Mouse (Mus musculus) cerebellum, postnatal 10 days (tissue): Measurements from ENCODE around the gene Apeh.

Experiments
- DNase-seq, 2 experiments: peaks; one replicate each; pipeline ENCODE4 v3.0.0; 2021; ENCODE audit warnings: mixed read lengths in 2 of 2

Apeh gene

DNA sequence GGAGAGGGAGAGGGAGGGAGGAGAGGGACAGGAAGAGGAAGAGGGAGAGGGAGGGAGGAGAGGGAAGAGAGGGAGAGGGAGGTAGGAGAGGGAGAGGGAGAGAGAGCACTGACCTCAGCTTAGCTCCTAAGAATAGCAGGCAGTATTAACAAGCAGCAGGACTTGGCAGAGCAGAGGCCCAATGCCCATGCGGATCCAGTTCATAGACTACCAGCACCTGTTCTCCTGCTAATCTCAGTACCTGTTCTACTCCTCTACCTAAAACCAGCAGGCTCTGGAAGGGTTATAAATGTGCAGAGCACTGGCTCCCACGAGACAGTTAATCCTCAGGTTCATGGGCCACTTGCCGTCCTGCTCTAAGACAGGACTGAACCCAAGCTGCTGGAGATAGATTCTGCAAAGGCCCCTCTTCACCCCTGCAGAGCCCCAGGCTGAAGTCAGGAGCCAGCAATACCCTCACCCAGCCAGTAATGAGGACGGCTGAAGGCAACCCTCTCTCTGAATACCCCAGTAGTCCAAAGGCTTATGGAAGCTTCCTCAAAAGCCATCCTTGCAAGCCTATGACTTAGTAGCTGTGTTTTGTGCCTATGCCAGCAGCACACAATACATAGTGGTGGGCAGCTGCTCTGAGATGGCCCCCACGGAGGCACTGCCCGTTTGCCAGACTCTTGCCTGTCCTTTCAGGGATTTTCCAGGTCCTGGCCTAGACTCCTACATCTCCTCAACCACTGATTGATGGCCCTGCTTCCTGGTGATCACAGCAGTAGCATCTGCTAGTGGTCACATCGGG lies 21.1 kb downstream of the Apeh start:
- DNase-seq: peak; percentile 74

DNA sequence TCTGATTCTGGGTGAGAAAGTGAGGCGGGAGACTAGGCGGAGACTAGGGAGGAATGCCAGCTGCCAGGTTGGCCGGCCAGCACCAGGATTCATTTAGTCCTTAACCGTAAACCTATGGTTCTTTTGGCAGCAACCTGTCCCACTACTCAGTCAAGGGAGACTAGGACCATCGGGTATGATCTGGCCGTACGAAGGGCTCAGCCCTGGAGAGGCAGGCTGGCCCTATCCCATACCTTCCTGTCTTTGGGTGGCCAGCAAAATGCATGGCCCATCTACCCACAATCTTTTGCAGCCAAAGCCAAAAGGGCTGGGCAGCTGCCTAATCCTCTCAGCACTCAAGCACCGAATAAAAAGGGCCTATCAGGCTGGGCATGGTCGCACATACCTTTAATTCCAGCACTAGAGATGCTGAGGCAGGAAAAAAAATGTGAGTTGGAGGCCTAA lies 21.9 kb downstream of the Apeh start:
- peak; percentile 53 to 67 for DNase-seq

DNA sequence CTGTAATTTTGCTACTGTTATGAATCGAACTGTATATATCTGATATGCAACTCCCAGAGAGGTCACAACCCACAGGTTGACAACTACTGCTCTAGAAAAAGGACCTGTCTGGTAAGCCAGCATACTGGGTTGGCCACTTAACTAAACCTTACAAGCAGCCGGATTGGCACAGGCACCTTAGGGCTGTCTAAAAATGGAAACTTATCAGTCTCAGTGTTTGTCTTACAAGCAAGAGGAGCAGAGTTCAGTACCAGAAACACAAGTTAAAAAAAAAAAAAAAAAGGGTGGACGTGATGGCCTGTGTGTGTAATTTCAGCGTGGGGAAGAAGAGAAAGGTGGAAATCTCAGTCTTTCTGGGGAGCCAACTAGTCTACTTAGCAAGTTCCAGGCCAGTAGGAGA lies 22.6 kb downstream of the Apeh start:
- DNase-seq: no peak

DNA sequence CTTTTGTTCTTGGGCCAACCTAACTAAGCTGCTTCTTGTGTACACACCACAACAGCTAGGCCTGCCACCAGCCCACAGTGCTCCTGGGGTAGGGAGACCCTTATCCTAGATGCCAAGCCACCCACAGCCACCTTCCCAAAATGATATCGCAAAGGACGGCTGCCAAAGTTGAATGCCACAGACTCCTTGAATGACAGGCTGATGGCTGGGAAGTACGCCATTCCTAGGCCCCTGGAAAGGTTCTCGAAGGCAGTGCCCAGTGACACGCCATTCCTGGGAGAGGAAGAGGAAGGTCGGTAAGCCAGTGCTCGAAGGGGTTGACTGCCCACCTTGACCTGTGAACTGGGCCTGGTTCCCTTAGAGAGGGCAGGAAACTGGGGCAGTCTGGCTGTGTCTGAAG lies 24.9 kb downstream of the Apeh start:
- DNase-seq: no peak

DNA sequence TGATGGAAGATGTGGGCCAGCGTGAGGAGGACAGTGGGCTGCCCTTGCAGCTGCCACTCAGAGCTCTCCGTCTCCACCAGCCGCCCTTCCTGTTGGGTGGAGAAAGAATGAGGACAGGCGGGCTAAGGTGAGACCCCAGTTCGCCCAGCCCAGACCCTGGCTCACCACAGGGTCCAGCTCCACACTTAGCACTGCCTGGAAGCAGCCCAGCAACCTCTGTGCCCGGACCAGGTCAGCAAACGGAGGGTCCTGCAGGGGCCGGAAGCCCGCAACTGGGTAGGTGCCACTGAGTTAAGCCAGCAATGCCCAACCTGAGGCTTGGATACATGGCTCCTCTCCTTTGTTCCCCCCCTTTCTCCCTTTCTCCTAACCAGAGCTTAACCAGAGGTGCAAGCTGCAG lies 25.4 kb downstream of the Apeh start:
- no peak for DNase-seq

DNA sequence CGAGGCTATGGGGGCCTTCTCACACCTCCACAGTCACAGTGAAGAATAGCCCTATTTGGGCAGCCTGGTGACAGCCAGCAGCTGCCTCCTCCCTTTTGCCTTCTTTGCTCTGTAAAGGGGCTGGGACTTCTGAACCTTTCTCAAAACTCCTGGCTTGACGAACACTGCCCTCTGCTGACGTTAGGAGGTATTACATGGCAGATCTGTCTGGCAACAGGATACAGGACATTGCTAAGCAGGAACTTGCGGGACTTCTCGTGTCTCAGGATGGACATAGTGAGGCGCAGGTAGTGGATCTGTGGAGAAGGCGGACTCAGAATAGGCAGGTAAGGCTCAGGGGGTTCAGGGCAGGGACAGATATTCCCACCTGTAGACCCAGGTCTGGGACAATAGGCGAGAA lies 26.5 kb downstream of the Apeh start:
- DNase-seq: peak; percentile 92 to 93

DNA sequence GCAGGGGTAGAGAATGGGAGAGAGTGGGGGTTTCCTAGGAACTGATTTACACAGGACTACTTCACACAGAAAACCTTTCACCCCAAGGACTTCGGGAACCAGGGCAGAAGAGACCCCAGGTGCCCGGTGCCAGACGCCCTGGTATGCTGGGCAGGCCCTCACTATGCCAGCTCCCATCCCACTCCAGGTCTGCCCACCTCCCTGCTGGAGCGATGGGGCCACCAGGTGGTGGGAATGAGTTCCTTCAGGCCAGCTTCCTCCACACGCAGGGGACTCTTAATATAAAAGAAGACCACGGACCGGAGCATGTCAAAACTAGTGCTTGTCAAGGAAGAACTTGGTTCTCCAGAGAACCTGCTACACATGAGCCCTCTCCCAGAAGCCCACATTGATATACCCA lies 27.2 kb downstream of the Apeh start:
- peak in 1 of 2 experiments; percentile 45 for DNase-seq

DNA sequence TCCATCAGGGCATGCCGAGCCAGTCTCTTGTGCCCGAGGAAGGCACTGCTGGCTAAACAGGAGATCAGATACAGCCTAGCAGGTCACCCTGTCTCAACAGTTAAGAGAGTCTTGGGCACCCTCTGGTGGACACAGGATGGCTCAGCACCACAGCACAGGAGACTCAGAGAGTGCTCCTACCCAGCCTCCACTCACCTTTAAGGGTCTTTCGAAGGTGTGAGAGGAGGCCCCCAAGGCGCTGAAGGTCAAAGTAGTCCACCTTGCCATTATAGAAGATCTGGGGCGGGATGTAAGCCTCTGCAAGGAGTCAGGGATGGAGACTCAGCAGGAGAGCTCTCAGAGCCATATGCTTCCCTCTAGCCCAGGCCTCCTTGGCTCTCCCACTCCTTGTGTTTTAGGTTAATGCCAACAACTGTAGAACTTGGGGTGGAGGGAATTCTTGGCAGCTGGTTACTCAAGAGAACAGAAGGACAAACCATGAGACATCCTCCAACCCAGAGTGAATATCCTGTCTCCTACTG lies 28.9 kb downstream of the Apeh start:
- DNase-seq: peak; percentile 85 to 87

DNA sequence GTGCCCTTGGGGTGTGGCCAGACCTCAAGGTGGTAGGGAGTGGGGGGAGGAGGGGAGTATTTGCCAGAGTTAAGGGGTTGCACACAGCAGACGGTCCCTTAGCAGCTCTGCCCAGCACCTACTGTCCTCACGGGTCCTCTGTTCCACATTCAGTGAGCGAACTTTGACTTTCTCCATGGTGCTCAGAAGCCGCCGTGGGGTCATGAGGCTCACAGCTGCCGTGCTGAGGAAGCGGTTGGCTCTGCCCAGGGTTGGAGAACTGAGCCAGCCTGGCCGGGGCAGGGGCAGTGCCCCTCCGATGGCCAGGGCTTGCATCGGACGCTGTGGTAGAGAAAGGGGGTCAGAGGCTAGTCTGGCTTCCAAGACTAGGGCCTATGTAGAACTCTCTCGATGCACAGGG lies 31.0 kb downstream of the Apeh start:
- no peak for DNase-seq

DNA sequence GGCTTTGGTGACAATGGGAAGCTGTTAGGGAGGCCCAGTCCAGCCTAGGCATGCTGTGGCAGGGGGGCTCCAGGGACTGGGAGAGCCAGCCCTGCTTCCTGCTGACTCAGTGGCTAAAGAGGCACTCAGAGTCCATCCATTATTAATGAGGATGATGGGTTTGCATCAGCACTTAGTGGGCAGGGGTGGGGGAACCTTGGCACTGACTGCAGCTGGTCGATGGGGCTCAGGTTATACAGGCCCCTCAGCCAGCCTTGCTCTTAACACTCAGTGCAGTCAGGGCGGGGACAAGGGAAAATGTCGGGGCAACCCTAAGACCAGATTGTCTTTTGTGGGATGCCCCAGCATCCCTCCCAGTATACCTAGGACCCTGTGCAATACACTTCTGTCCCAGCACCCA lies 32.3 kb downstream of the Apeh start:
- DNase-seq: no peak

DNA sequence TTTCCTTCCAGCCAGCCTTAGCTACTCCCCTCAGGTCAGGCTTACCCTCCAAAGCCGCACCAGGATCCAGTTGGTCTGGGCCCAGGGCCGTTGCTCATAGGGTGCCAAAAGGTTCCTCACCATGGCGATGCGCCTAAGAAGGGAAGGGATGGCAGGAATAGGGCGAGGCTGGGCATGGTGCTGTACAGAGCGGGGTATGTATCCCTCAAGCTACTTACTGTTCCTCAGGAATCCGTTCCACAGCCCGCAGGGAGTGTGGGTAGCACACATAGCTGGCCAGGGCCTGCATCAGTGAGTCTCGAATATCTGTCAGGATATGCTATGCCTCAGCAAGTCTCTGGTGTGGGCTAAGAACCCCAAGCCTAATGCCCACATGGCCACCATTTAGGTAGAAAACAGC lies 36.1 kb downstream of the Apeh start:
- peak; percentile 7 to 8 for DNase-seq

DNA sequence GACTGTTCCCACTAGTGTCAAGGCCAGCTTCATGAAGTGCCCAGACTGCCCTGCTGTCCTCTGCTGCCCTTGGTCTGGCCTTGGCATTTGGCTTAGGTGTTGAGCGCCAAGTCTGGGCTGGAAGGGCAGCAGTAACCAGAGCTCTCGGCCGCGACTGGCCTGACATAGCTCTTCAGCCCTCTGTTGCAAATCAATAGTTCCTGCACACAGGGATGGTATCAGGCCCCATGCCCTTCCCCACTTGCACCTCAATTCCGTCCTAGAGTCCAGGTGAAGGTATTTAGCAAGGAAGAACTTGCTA lies 37.2 kb downstream of the Apeh start:
- peak; percentile 5 to 11 for DNase-seq

DNA sequence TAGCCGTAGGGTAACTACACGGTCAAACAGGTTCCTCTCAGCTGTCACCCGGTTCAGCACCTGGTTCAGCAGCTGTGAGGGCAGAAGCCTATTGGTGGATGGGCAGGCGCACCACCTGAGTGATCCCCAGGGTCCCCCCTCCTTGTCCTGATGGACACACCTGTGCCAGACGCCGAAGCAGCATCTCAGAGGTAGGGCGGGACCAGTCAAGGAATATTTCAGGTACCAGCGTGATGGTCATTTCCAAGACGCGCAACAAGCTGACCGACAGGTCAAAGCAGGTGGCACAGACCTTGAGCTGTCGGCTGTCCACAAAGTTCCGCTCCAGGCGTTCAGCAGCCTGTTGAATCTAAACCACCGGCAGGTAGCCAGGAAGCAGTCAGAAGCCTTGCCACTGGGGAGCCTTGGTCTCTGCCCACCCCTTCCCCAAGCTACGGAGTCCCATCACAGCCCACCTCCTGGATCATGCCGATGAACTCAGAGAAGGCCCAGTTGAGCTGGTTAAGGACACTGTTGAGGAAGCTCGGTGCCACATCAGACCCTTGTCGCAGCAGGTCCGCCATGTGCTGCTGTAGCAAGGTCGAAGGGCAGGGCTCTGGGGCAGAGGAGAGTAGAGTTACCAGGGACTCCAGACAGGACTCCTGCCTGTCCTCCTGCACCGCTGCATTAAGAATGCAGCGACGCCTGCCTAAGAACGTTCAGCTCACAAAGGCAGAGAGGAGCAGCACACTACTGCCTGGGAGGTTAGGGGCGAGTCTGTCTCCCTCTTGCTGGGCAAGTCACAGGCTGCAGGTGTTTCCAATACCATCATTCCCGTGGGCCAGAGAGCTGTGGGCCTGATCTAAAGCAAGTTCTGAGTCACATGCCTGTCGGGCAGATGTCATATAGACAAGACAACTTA lies 37.8 kb downstream of the Apeh start:
- peak; percentile 5 to 9 for DNase-seq

DNA sequence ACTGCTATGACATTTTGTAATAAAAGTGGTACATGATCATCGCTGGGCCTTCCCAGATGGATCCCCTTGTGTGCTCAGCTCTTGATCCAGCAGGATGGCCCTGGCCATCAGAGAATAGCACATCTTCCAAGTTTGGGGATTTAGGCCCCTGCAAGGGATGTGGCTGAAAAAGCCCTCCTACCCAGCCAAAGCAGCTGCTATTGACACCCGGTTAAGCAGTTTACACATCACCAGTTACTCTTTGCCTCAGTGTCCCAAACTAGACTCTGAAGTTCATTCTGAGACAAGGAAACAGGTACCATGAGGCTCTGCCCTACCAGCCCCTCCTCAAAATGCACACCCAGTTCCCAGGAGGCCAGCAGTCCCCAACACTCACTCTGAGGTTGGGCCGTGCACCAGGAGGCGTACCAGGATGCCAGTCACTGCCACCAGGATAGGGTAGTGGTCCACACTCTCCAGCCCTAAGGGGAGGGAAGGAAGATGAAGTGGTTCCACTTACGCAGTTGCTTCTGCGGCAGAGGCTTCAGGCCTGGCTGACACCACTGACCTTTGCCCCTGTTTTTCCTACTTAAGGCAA lies 38.7 kb downstream of the Apeh start:
- peak in 1 of 2 experiments; percentile 2 for DNase-seq

DNA sequence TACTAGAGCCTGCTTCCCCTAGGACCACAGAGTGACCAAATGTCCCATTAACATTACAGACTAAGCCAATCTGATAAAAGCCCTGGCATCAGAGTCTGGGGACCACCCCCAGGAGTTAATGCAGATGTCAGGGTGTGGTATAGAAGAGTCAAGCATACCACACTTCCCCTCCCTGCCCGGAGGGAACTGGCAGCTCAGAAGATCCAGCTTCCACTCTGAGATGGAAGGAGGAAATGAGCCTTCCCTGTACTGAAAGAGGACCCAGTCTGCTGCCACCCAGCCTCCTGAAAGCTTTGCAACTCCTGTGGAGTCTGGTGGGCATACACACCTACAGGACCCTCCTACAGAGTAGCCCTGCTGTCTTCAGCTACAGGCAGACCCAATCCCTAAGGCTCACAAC lies 39.3 kb downstream of the Apeh start:
- DNase-seq: no peak

DNA sequence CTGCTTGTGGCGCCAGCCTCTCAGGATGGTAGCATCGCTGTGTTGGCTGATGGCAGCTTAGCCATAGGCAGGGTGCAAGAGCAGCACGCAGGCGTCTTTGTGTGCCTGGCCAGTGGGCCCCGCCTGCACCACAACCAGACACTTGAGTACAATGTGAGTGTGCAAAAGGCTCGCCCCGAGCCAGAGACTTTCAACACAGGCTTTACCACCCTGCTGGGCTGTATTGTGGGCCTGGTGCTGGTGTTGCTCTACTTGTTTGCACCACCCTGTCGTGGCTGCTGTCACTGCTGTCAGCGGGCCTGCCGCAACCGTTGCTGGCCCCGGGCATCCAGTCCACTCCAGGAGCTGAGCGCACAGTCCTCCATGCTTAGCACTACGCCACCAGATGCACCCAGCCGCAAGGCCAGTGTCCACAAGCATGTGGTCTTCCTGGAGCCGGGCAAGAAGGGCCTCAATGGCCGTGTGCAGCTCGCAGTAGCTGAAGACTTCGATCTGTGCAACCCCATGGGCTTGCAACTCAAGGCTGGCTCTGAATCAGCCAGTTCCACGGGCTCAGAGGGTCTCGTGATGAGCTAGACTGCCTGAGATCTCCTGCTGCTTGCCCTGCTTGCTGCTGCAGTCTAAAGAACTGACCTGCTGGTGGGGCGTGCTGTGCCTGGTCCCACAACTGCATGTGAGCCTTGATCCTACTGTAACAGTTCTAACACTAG lies 39.9 kb downstream of the Apeh start:
- DNase-seq: no peak

DNA sequence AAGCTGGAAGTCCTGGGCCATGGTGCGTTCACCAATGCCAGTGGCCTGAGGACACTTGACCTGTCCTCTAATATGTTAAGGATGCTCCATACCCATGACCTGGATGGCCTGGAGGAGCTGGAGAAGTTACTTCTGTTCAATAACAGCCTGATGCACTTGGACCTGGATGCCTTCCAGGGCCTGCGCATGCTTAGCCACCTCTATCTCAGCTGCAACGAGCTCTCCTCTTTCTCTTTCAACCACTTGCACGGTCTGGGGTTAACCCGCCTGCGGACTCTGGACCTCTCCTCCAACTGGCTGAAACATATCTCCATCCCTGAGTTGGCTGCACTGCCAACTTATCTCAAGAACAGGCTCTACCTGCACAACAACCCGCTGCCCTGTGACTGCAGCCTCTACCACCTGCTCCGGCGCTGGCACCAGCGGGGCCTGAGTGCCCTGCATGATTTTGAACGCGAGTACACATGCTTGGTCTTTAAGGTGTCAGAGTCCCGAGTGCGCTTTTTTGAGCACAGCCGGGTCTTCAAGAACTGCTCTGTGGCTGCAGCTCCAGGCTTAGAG lies 40.7 kb downstream of the Apeh start:
- no peak for DNase-seq

DNA sequence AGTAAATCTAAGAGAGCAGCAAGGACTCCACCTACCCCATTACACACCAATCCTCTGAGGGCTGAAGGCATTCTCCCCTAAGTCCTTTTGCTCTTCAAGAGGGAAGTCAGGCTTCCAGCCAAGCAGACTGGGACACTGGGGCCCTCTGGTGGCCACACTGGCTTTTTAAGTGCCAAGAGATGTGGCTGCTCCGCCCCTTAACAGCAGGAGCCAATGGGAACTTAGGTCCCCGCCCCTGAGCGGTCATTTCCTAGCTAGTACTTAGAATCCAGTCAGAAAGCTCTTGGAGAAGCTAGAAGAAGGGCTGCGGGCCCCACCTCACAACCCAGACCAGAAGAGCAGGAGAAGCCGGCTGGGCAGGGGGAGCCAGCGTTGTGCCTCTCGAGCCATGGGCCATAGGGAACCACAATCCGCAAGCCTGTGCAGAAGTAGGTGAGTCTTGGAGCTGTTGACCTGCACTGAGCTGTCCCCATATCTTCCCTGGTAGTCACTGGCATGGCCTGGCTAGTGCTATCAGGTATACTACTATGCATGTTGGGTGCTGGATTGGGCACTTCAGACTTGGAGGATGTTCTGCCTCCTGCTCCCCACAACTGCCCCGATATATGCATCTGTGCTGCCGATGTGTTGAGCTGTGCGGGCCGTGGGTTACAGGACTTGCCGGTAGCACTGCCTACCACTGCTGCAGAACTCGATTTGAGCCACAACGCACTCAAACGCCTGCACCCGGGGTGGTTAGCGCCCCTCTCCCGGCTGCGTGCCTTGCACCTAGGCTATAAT lies 41.3 kb downstream of the Apeh start, which contains the start of gene Amigo3:
Amigo3 (plus strand) TSS at position 275 of the 780 bp plus-strand sequence.
- DNase-seq: peak; percentile 96

DNA sequence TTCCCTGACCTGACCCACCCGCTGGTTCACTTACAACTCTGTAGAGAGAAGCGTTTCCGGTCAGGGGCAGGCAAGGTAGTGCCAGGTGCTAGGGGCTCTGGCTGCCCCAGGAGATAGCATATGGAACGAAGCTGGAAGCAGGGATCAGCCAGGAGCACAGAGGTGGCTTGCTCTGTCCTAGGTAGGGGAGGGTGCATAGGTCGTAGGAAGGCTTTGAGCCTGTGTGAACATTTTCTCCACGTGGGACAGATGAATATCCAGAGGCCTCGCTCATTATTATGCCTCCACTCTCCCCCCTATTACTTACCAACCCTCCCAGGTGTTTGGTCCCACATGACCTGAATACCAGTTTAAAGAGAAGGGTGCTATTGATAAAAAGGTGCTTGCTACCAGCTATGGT lies 42.0 kb downstream of the Apeh start:
- no peak for DNase-seq

DNA sequence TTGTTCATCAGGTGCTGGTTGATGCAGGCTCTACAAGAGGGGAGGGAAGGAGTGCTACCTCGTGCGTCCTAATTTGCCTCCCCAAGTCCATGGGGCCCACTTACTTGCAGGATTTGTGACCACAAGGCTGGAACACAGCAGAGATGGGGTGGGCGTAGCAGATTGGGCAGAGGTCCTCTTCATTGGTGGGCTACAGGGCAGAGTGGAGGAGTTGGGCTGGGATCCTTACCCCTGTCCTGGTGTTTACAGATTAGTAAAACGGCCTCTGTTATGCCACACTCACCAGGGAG lies 42.5 kb downstream of the Apeh start:
- no peak for DNase-seq

DNA sequence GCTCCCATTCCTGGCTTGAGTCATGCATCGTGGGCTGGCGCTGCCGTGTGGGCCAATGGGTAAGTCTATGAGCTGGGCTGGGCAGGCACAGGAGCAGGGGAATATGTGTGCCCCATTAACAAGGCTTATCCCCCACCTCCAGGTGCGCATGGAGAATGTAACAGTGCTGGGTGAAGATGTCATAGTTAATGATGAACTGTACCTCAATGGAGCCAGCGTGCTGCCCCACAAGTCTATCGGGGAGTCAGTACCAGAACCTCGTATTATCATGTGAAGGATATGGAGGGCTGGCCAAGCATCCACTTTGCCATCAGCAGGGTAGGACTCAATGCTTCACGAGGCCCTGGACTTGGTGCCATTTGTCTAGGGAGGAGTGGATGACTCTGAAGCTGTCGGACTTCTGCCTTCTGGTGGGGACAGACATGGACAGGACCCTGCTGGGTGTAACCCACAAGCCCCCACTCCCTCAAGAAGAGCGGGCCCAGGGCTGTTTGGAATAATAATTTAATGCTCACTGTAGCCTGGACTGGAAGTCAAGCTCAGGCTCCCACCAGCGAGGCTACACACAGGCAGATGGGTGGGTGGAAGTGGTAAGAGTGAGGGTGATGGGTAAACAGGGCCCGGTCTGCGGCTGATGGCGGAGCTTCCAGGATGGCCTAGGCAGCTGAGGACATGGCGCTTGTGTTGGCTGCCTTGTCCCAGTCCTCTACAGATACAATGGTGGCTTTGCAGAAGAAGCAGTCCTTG lies 43.0 kb downstream of the Apeh start:
- DNase-seq: no peak
